Mouse (Mus musculus) kidney, adult 2 months (tissue): Measurements from ENCODE around the gene Itgb8. TPM values are rescaled to one million over a fixed set of nuclear protein-coding genes. Genes with fewer than 3 reads are reported as not detected.
A peak's percentile ranks its signal among the peaks of the same experiment; 100 is the strongest.

Experiments used
- DNase-seq: peaks from one replicate; pipeline ENCODE4 v3.0.0; 2021
- H3K27ac ChIP-seq: fragments of 200-500 bp; 2 replicates; pipeline ENCODE4 v1.5.1; 2012; ENCODE audit warnings: low read depth, low read length, control low read depth, inconsistent platforms; ENCODE audit not compliant: insufficient read depth
- H3K27me3 ChIP-seq: fragments of 200-500 bp; replicated peaks from 2 replicates; pipeline ENCODE4 v1.6.1; 2012; ENCODE audit warnings: mild to moderate bottlenecking, moderate library complexity, low read length, inconsistent platforms; ENCODE audit not compliant: control insufficient read depth, insufficient read depth
- H3K36me3 ChIP-seq: fragments of 200-500 bp; 2 replicates; pipeline ENCODE4 v1.6.1; 2012; ENCODE audit warnings: mild to moderate bottlenecking, moderate library complexity, low read length, inconsistent platforms; ENCODE audit not compliant: control insufficient read depth, insufficient read depth
- H3K4me1 ChIP-seq: fragments of 200-500 bp; 2 replicates; pipeline ENCODE4 v1.6.1; 2011; ENCODE audit warnings: low read length; ENCODE audit not compliant: control insufficient read depth, insufficient read depth
- H3K4me3 ChIP-seq: fragments of 200-500 bp; 2 replicates; pipeline ENCODE4 v1.5.1; 2011; ENCODE audit warnings: mild to moderate bottlenecking, low read depth, low read length, control low read depth; ENCODE audit not compliant: insufficient read depth
- CTCF ChIP-seq: fragments of 200-500 bp; conservative IDR thresholded peaks from 2 replicates; pipeline ENCODE4 v1.5.1; 2011; ENCODE audit warnings: low read depth, mild to moderate bottlenecking, control low read depth, low read length, moderate library complexity, mixed read lengths; ENCODE audit not compliant: insufficient read depth, insufficient read length
- POLR2A ChIP-seq: fragments of 200-500 bp; IDR thresholded peaks from one replicate; pipeline ENCODE4 v1.6.1; 2011; ENCODE audit warnings: low read depth, low read length, control low read depth
- WGBS: fragments of 180-500 bp; shearing (Covaris S2); methylation state at CpG from one replicate; pipeline ENCODE4 v1.1.7; 2018; 5-methylcytosine and 5-hydroxymethylcytosine counted together
- polyA plus RNA-seq: library from polyadenylated mRNA; depleted of rRNA; stranded (reverse); fragments of >200 nt; gene quantifications from 2 replicates; pipeline ENCODE4 v1.2.3, GENCODE M21; 2012

The Itgb8 gene
- polyA plus RNA-seq, 1 experiment, result 16.5 TPM

DNA sequence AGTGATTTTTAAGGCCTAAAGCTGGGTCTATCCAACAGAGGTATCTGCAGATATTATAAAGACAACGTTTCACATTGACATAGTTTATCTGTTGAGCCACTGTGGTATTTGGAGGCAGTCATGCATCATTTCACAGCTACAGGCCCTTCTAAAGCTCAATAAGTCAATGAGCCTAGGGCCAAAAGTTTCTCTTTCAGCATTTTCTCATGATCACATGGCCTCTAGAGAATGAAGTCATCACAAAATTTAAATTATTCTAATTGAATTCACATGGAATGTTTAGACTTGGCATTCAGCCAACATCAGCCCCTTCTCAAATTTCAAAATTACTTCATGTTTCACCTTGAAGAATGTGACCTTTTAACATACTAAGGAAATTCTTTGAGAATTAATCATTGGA, 10.0 kb upstream of the Itgb8 start:
- Histone ChIP-seq H3K36me3 (no peaks in the 10 kb centered on the region), H3K27me3 (no peaks in the 10 kb centered on the region), H3K4me3 (no peak overlapping the region), H3K27ac (no peak overlapping the region), H3K4me1 (no peaks in the 10 kb centered on the region)
- TF ChIP-seq POLR2A (no peak), CTCF (no peak)
- 18% methylated on average over 1 of the region's 1 CpGs for WGBS
- no peak for DNase-seq

DNA sequence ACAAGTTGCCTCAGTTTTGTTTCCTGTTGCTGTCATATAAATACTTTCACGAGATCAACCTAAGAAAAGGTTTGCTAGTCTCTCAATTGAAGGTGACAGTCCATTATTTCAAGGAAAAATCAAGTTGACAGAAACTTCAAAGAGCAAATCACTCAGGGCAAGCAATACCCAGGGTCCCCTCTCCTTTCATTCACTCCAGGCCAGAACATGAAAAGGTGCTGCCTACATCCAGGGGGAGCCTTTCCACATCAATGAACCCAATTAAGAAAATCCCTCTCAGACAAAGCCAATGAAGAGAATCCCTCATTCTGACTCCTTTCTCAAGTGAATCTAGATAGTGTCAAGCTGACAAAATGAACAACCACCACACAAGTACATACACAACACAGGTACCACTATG, 2.5 kb upstream of the Itgb8 start:
- no peak overlapping the region for H3K27ac ChIP-seq
- no peak for DNase-seq
- H3K4me1 ChIP-seq, result peaks cover 7% of the 10 kb centered on the region; the same call in 1 of the 2 replicates
- no peaks in the 10 kb centered on the region for H3K36me3 ChIP-seq
- H3K4me3 ChIP-seq, result no peak overlapping the region
- no peak for TF ChIP-seq CTCF
- H3K27me3 ChIP-seq, result no peaks in the 10 kb centered on the region
- WGBS, result 69% methylated on average over 1 of the region's 1 CpGs

DNA sequence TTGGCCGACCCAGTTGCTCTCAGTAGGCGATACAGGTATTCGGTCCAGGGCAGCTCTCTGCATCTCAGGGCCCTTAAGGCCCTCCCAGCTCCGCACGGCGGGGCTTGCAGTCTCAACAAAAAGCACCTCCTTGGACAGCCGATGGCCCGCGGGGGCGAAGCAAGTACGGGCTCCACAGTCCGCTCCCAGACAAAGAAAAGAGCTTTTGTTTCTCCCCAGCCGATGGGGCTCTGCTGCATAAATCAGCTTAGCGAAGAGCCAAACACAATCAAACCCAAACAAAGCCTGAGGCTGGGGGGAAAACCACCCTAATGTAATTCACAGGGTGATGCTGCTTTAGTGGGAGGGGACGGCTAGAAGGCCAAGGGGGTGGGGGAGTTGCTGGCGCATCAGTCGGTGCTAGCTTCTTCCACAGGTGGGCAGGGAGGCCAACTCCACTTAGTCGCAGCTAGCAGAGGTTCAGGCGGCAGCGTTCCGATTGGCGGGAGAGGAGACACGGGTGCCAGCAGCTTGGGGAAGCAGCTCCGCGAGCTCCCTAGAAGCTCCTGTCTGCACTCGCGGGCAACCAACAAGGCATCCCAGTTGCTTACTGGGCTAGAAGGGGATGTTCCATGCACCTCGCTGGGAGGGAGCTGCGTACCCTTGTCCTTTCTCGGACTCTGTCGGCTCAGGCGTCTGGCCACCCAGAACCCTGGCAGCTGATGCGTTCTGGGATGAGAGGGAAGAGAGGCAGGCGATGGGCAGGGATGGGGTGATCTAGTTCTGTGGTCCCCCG, 494 bp downstream of the Itgb8 start:
- TF ChIP-seq CTCF (no peak), POLR2A (no peak)
- Histone ChIP-seq H3K36me3 (no peaks in the 10 kb centered on the region), H3K27me3 (no peaks in the 10 kb centered on the region), H3K4me1 (peaks cover 7% of the 10 kb centered on the region; the same call in 1 of the 2 replicates), H3K4me3 (peak overlapping the region; percentile 71), H3K27ac (peak overlapping the region; percentile 74)
- 1% methylated on average over 35 of the region's 35 CpGs for WGBS
- peak; percentile 71 for DNase-seq

DNA sequence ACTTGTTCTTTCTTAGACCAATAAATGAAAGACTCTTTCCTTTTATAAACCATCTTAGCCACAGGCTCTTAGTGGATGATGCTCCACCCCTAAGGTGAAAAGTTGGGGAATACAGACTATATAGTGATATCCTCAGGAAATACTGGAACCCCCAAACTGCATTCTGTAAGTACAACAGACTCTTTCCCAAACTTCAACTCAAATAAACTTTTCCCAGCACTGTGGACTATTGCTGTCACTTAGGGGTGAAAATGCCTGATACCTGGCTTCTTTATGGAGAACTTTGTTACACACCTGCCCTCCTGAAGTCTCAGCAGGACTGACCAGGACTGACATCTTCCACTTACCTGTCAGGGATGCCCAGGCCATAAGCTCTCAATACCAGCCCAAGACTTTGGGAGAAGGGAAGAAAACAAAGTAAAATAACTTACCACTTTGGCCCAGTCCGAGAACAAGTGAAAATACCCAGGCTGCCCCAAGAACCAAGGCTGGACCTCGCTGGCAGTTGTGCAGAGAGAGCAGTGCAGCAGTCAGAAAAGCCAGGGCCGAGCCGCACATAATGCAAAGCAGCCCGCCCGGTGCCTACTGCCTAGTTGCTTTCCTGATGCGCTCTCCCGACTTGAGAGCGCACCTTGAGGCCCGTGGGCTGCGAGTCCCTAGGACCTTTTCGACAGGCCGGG, 1.2 kb downstream of the Itgb8 start:
- no peaks in the 10 kb centered on the region for H3K27me3 ChIP-seq
- peak overlapping the region; percentile 74 for H3K27ac ChIP-seq
- TF ChIP-seq POLR2A (no peak), CTCF (no peak)
- H3K4me3 ChIP-seq, result peak overlapping the region; percentile 71
- DNase-seq, result no peak
- WGBS, result 6% methylated on average over 13 of the region's 13 CpGs
- no peaks in the 10 kb centered on the region for H3K36me3 ChIP-seq
- H3K4me1 ChIP-seq, result peaks cover 8% of the 10 kb centered on the region

DNA sequence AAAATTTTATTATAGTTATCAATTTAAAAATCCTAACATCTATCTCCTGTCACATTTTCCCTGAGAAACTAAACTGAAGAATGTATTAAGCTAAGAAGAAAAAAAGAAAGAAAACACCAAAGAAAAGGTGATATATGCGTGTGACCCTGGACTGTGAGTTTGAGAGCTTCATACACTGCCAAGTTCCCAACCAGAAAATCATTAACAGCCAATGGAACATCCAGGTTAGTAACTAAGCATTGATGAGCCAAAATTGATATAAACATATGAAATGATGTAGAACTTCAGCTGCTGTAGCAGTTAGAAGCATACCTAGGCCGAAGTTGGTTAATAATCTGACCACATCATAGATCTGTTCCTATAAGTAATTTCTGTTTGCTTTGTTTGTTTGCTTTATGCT, 6.8 kb downstream of the Itgb8 start:
- TF ChIP-seq POLR2A (peak; percentile 41), CTCF (no peak)
- 48% methylated on average over 2 of the region's 2 CpGs for WGBS
- no peaks in the 10 kb centered on the region for H3K27me3 ChIP-seq
- H3K4me3 ChIP-seq, result no peak overlapping the region
- peak; percentile 86 for DNase-seq
- no peaks in the 10 kb centered on the region; the same call in 1 of the 2 replicates for H3K36me3 ChIP-seq
- H3K4me1 ChIP-seq, result peaks cover 23% of the 10 kb centered on the region
- peak overlapping the region; percentile 98 for H3K27ac ChIP-seq

DNA sequence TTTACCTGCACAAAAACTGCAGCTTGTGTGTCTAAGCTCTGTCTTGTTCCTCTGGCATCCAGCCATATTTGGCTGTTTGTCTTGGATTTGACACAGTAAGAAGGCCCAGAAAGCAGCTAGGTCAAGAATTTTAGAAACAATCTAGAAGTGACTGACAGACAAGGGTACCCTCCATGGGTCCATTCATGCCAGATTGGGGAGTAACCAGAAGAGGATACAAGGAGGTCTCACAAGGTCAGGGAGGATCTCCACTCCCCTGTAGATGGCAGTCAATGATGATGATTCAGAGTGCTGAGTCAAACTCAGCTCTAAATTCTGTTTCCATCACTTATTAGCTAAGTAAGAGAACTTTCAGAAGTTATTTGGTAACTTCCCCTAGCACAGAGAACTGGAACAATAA, 8.2 kb downstream of the Itgb8 start:
- H3K36me3 ChIP-seq, result no peaks in the 10 kb centered on the region; the same call in 1 of the 2 replicates
- TF ChIP-seq CTCF (no peak), POLR2A (no peak)
- DNase-seq, result peak; percentile 85
- H3K4me1 ChIP-seq, result peaks cover 23% of the 10 kb centered on the region
- peak overlapping the region; percentile 100 for H3K27ac ChIP-seq
- no peak overlapping the region for H3K4me3 ChIP-seq
- H3K27me3 ChIP-seq, result no peaks in the 10 kb centered on the region

DNA sequence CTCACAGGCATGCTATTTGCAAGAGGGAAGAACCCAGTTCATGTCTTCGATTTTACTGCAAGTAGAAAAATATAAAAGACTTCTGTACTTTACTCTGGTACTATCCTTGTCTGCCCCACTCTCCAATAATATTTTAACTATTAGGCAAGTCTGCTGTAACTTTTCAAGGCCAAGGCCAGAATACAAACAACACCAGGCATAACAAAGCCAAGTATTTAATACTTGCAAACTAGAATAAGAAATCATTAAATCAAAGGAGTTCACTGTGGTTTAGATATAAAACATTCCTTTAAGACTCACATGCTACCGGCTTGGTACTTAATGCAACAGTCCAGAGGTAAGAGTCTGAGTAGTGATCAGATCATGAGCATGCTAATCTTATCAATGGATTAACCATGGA, 9.0 kb downstream of the Itgb8 start:
- 33% methylated on average over 2 of the region's 2 CpGs for WGBS
- Histone ChIP-seq H3K4me3 (no peak overlapping the region), H3K27ac (peak overlapping the region; percentile 100), H3K4me1 (peaks cover 23% of the 10 kb centered on the region), H3K36me3 (no peaks in the 10 kb centered on the region; the same call in 1 of the 2 replicates), H3K27me3 (no peaks in the 10 kb centered on the region)
- no peak for TF ChIP-seq CTCF
- no peak for TF ChIP-seq POLR2A
- peak; percentile 82 for DNase-seq
